Mouse (Mus musculus) E14TG2a.4 (cell line): ENCODE results near the gene Pde4c.

Experiments used
- H3K27me3 ChIP-seq: 2 replicates; pipeline ENCODE4 v1.6.1; 2014; ENCODE audit warnings: low read length, control low read depth; ENCODE audit not compliant: insufficient read depth
- H3K36me3 ChIP-seq: 2 replicates; pipeline ENCODE4 v1.6.1; 2014; ENCODE audit warnings: low read length, control low read depth; ENCODE audit not compliant: insufficient read depth
- H3K4me1 ChIP-seq: replicated peaks from 2 replicates; pipeline ENCODE4 v1.6.1; 2014; ENCODE audit warnings: low read depth, low read length, control low read depth
- H3K4me3 ChIP-seq: replicated peaks from 2 replicates; pipeline ENCODE4 v1.5.1; 2014; ENCODE audit warnings: mild to moderate bottlenecking, low read length
- H3K9me3 ChIP-seq: 2 replicates; pipeline ENCODE4 v1.6.1; 2014; ENCODE audit warnings: low read length, control low read depth
- CTCF ChIP-seq: conservative IDR thresholded peaks from 2 replicates; pipeline ENCODE4 v1.5.1; 2014; ENCODE audit warnings: low read length
- NANOG ChIP-seq: IDR thresholded peaks from 2 replicates; pipeline ENCODE4 v1.6.1; 2014; ENCODE audit warnings: borderline replicate concordance, low read length, mixed read lengths
- POU5F1 ChIP-seq: IDR thresholded peaks from 2 replicates; pipeline ENCODE4 v1.6.1; 2014; ENCODE audit warnings: low read length, borderline replicate concordance

Pde4c gene

DNA sequence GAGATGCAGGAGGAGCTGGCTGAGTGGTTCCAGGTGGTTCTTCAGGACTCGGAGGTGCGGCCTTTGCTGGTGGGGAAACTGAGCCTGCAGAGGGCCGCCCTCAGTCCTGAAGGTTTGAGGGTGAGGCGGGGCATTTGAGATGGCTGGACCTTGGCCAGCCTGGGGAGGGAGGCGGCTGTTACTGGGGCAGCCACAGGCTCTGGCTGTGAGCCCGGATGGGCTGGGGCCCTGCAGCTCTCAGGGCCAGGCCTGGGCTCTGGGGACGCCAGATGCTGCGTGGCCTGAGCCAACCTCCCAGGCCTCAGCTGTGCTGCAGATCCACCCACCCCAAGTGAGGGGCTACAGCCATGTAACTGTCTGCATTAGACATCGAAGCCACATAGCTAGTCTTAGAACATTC, 50.3 kb downstream of the Pde4c start:
- TF ChIP-seq CTCF (no peak), NANOG (no peak), POU5F1 (no peak)
- peak overlapping the region; percentile 20; the same call in 1 of the 2 replicates for H3K4me3 ChIP-seq
- no peaks in the 10 kb centered on the region for H3K9me3 ChIP-seq
- peaks cover 3% of the 10 kb centered on the region; the same call in 1 of the 2 replicates for H3K27me3 ChIP-seq
- peaks cover 85% of the 10 kb centered on the region for H3K4me1 ChIP-seq
- H3K36me3 ChIP-seq: peaks cover 72% of the 10 kb centered on the region

DNA sequence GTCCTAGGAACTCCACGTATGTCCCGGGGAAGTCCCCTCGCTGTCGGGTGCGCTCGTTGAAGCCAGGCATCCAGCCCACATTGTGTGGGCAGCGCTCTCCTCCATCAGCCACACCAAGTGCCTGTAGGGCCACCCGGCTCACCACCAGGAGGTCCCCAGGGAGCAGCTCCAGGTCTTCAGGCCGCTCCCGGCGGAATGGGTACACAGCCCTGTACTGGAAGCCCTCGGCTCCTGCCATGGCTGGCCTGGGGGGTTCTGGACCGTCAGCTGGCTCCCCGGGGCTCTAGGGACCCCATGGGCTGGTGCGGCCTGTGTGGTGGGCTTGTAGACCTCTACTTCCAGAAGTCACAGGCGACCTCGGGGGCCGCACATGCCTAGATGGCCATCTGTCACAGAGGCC, 51.2 kb downstream of the Pde4c start:
- Histone ChIP-seq H3K36me3 (peaks cover 75% of the 10 kb centered on the region), H3K27me3 (peaks cover 3% of the 10 kb centered on the region; the same call in 1 of the 2 replicates)
- TF ChIP-seq NANOG: no peak
- no peak for TF ChIP-seq POU5F1
- no peak for TF ChIP-seq CTCF

DNA sequence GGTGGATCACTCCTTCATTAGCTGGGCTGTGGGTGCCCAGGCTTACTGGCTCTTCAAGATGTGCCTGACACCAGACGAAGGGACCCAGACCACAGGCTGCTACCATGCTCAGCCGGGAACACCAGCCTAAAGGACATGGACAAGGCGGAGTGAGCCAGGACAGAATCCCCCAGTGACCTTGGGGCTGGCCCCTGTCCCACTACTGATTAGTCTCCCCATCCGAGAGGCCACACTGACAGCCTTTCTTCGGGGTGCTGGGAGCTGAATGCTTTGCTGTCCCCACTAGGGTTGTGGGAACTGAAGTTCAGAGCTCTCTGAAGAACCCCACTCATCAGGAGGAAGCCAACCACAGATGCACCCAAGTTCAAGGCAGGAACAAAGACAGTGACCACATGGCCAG, 51.7 kb downstream of the Pde4c start:
- Histone ChIP-seq H3K36me3 (peaks cover 77% of the 10 kb centered on the region), H3K4me1 (peaks cover 86% of the 10 kb centered on the region), H3K9me3 (no peaks in the 10 kb centered on the region), H3K4me3 (peak overlapping the region; percentile 93; the same call in 1 of the 2 replicates), H3K27me3 (peaks cover 3% of the 10 kb centered on the region; the same call in 1 of the 2 replicates)
- no peak for TF ChIP-seq CTCF
- no peak for TF ChIP-seq POU5F1
- no peak for TF ChIP-seq NANOG

More for the DNA sequence above, 51.2 kb downstream of the Pde4c start:
- H3K9me3 ChIP-seq: no peaks in the 10 kb centered on the region
- no peak overlapping the region for H3K4me3 ChIP-seq
- peaks cover 86% of the 10 kb centered on the region for H3K4me1 ChIP-seq

DNA sequence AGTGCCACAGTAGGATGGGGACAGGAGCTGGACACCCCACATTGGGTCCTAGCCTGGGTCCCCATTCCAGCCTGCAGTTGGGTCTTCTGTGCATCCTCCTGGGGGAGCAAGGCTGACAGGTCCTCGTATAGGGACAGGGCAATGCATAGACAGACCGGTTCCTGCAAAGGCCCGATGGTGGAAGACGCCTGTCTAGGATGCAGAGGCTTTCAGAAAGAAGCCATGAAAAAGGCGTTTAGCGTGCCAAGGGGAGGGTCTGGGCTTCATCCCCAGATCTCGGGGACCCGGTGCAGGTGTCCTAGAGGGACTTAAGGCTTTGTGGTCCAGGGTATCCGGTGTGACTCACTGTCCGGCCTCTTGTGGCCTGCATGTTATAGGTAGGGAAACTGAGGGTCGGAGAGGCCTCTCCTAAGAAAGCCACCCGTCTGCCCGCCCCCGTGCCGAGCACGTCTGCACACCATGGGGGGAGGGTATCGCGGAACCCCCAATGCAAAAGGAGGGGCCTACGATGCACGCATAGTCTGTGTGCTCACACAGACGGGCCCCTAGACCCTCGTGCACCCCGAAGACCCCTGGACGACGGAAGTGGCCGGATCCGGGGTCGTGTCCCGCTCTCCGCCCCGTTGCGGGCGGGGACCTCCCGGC, 52.5 kb downstream of the Pde4c start:
- H3K4me3 ChIP-seq: peak overlapping the region; percentile 93
- TF ChIP-seq CTCF: no peak

DNA sequence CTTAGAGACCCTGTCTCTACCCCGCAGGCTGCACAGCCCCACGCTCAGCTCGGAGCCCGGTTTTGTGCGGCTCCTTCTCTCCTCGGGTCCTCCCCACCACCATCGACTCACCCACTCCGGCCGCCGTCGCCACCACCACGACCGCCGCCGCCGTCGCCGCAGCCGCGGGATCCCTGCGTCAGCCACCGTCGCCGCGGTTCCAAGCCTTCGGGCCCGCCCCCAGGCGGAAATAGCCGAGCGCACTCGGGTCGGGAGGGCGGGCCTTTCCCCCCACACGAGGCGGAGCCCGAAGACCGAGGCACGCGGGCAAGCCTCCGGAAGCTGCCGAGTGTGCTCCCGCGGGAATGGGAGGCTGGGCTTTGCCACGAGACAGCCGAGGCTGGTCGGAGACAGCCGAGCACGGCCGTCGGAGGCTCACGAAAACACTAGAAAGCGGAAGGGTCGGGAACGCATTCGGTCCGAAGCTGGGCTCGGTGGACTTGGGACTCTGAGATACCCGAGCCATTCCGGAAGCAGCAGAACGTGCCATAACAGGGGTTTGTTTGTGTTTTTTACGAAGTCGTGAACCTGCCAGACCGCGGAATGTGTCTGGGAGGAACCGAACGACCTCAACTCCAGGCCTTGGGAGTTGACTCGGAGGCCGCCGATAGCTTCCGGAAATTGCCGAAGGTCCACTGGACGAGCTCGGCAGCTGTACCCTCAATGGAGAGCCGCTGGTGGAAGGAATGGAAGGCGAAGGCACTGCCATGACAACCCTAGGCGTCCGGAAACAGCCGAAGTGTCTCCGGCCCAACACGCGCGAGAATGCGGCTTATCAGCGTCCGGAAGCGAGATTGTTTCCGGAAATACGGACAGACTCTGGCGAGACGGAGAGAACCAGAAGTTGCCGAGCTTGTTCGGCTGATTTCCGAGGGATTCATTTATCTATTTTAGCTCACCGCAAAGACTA, 53.2 kb downstream of the Pde4c start, which contains the start of gene Pik3r2:
Pik3r2 (minus strand) TSS at position 218 of the 949 bp plus-strand sequence.
- no peaks in the 10 kb centered on the region for H3K9me3 ChIP-seq
- H3K4me1 ChIP-seq: peaks cover 84% of the 10 kb centered on the region
- H3K27me3 ChIP-seq: peaks cover 3% of the 10 kb centered on the region; the same call in 1 of the 2 replicates
- H3K4me3 ChIP-seq: peak within 1 kb of the TSS; percentile 93
- TF ChIP-seq POU5F1 (no peak), CTCF (no peak), NANOG (no peak)
- peaks cover 74% of the 10 kb centered on the region for H3K36me3 ChIP-seq

More for the DNA sequence above, 52.5 kb downstream of the Pde4c start:
- Histone ChIP-seq H3K4me1 (peaks cover 85% of the 10 kb centered on the region), H3K36me3 (peaks cover 74% of the 10 kb centered on the region), H3K27me3 (peaks cover 3% of the 10 kb centered on the region; the same call in 1 of the 2 replicates), H3K9me3 (no peaks in the 10 kb centered on the region)

DNA sequence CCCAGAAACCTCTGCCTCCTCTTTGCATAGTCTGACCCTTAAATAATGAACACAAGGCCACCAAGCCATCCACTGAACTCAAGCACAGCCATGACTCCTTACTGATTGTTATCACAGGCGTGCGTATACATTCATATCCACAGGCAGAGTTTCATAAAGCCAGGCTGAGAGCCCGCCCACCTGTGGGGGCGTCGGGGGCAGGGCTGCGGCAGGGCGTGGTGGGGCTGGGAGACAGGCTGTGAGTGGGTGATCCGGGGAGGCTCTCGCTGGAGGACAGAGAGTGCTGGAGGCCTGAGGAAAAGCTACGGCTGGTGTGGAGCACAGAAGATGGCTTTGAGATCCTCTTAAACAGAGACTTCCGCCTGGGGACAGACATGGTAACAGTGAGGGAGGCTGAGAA, 56.6 kb downstream of the Pde4c start:
- Histone ChIP-seq H3K9me3 (no peaks in the 10 kb centered on the region), H3K27me3 (peaks cover 3% of the 10 kb centered on the region; the same call in 1 of the 2 replicates), H3K36me3 (peaks cover 70% of the 10 kb centered on the region), H3K4me3 (peak overlapping the region; percentile 73), H3K4me1 (peaks cover 68% of the 10 kb centered on the region)
- TF ChIP-seq POU5F1 (no peak), NANOG (no peak), CTCF (no peak)

DNA sequence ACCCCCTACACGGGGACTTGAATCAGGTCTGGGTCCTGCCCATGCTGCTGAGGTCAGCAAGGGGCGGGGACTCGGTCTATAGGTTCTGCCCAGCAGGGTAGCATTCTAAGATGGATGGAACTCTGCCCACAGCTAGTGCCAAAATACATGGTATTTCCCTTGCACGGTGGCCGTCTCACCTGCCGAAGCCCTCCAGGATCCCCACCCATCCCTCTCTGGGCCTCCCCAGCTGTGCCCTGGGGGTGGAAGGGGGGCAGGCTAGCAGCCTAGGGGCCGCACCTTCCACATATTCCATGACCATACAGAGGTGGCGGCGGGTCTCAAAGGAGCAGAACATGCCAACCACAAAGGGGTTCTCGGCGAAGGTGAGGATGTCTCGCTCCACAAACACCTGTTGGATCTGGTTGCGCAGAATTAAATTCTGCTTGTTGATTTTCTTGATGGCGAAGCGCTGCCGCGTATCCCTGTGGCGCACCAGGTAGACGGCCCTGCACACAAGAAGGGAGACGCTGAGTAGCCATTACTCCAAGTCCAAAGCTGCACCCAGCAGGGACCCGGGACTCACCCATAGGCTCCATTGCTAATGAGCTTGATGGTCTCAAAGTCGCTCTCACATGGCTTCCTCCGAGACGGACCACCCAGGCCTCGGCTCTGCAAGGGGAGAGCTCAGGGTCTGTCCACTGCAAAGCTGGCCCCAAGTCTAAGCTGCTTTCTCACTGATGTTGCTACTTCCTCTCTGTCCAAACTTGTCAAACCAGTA, 63.0 kb downstream of the Pde4c start:
- no peaks in the 10 kb centered on the region for H3K9me3 ChIP-seq
- H3K36me3 ChIP-seq: peaks cover 68% of the 10 kb centered on the region
- H3K4me3 ChIP-seq: peak overlapping the region; percentile 52
- TF ChIP-seq POU5F1 (no peak), NANOG (no peak), CTCF (no peak)
- peaks cover 71% of the 10 kb centered on the region for H3K4me1 ChIP-seq
- no peaks in the 10 kb centered on the region; the same call in 1 of the 2 replicates for H3K27me3 ChIP-seq
